Mouse (Mus musculus) intestine, embryonic 15.5 days (tissue): Measurements from ENCODE around the gene Olfr1342. TPM values are rescaled to one million over a fixed set of nuclear protein-coding genes. Genes with fewer than 3 reads are reported as not detected.

ENCODE experiments used
- ATAC-seq: fragments of 200-750 bp; cut with Nextera tagmentation; 2 replicates; pipeline ENCODE4 v1.8.0; 2017; ENCODE audit warnings: moderate TSS enrichment, moderate library complexity
- H3K27ac ChIP-seq: fragments of 300-500 bp; sonication (generic); 2 replicates; pipeline ENCODE4 v1.5.1; 2015; ENCODE audit warnings: mild to moderate bottlenecking, inconsistent platforms
- H3K27me3 ChIP-seq: fragments of 300-500 bp; sonication (generic); replicated peaks from 2 replicates; pipeline ENCODE4 v1.6.1; 2015; ENCODE audit warnings: inconsistent platforms
- H3K36me3 ChIP-seq: fragments of 300-500 bp; sonication (generic); 2 replicates; pipeline ENCODE4 v1.6.1; 2015; ENCODE audit warnings: inconsistent platforms
- H3K4me1 ChIP-seq: fragments of 300-500 bp; sonication (generic); replicated peaks from 2 replicates; pipeline ENCODE4 v1.6.1; 2015; ENCODE audit warnings: inconsistent platforms
- H3K4me2 ChIP-seq: fragments of 300-500 bp; sonication (generic); replicated peaks from 2 replicates; pipeline ENCODE4 v1.6.1; 2015; ENCODE audit warnings: mild to moderate bottlenecking, inconsistent platforms
- H3K4me3 ChIP-seq: fragments of 300-500 bp; sonication (generic); replicated peaks from 2 replicates; pipeline ENCODE4 v1.5.1; 2015; ENCODE audit warnings: inconsistent platforms
- H3K9ac ChIP-seq: fragments of 300-500 bp; sonication (generic); 2 replicates; pipeline ENCODE4 v1.6.1; 2015; ENCODE audit warnings: inconsistent platforms
- H3K9me3 ChIP-seq: fragments of 300-500 bp; sonication (generic); 2 replicates; pipeline ENCODE4 v1.6.1; 2016; ENCODE audit warnings: inconsistent platforms
- WGBS: fragments of 180-500 bp; shearing (Covaris S2); methylation state at CpG from one replicate; pipeline ENCODE4 v1.1.7; 2015; 5-methylcytosine and 5-hydroxymethylcytosine counted together
- polyA plus RNA-seq: library from polyadenylated mRNA; unstranded; fragments of >200 nt; fragmentation: Nextera tagmentation; extraction: Ambion mirVana; gene quantifications from 2 replicates; pipeline ENCODE4 v1.2.1, GENCODE M21; 2015

Olfr1342 gene
- polyA plus RNA-seq = not detected in 2 replicates

DNA sequence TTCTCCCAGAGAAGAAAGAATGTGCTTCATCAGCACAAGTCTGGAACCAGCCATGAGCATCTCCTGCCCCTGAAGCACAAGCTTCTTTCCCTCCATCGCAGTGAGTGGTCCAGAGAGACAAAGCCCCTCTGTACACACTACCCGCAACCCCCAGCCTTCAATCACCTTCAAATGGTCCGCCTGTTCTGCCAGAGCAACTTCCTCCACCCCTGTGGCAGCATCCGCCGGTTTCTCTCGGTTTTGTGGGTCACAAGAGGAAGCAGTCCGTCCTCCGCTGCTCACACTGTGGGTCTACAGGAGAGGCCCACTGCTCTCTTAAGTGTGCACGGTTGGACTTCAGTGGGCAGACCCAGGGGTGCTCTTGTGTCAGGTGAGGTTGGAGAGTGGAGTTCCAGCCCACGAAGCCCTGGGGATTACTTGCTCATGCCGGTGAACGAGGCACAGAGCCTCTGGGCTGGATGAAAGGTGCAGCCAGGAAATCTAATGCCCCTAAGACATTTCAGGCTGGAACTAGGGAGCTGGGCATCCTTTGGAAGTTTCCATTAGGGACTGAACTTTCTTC, at the start of gene Olfr1342:
TSS of gene Olfr1342 (minus strand) at position 345 of the 562 bp plus-strand sequence.
- Histone ChIP-seq H3K9me3 (no peaks in the 10 kb centered on the region), H3K4me3 (no peak within 1 kb of the TSS), H3K27ac (no peak within 1 kb of the TSS), H3K36me3 (no peaks in the 10 kb centered on the region), H3K4me1 (no peaks in the 10 kb centered on the region), H3K4me2 (no peak within 1 kb of the TSS), H3K27me3 (no peaks in the 10 kb centered on the region), H3K9ac (no peak within 1 kb of the TSS)
- ATAC-seq = no peak
- WGBS = 54% methylated on average over 12 of the region's 12 CpGs

DNA sequence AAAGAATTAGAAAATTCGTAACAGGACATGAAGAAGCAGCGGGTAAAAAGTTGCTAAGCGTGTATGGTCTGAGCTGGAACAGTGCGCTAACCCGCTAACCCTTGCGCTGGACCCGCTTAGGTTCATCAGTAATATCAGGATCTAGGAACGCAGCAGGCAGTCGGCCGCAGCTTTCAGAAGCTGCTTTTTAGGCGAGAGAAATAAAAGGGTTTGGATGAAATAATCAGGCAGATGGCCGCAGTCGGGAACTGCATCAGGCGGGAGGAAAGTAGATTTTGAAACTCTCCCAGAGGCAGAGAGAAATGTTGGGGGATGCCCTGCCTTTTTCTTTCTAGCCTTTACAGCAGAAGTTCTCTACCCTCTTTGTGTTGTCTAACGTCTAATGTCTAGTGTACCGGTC, 49.3 kb upstream of the Olfr1342 start:
- H3K27me3 ChIP-seq = 0 out of 2 replicates have a peak, but pooled peaks cover 6% of the 10 kb centered on the region
- no peak overlapping the region for H3K9ac ChIP-seq
- ATAC-seq = no peak
- H3K36me3 ChIP-seq = no peaks in the 10 kb centered on the region
- H3K27ac ChIP-seq = no peak overlapping the region
- H3K9me3 ChIP-seq = no peaks in the 10 kb centered on the region
- peak overlapping the region; percentile 22; the same call in 1 of the 2 replicates for H3K4me2 ChIP-seq
- H3K4me1 ChIP-seq = no peaks in the 10 kb centered on the region
- 16% methylated on average over 16 of the region's 16 CpGs for WGBS
- no peak overlapping the region for H3K4me3 ChIP-seq

DNA sequence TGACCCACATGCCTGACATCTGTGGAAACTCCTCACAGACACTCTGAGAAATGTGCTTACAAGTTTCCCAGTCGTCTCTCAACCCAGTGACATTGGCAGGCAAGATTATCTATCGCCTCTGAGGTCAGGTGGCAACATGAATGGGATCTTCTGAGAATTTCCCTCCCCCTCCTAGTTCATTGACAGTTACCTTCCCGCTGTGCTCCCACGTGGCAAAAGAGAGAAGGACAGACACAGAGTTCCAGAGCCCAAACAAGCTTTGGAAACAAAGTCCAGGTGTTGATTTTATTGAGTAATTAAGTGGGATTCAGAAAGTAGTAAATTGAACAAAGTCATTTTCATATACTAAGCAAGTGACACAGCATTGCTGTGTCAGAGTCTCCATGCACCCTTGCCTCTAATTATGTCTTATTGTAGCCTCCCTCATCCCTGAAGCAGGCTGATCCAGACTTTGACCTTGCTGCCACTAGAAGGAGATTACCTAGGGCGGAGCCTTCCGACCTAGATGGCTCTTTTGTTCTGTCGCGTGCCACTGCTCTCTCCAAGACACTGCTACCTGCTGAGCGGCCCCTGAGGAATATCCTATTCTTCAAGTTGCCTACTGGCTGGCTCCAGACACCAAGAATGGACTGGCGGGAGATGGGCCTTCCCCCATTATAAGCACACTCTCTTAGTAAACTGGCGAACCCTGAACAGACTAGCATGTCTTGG, 48.6 kb upstream of the Olfr1342 start:
- WGBS = 10% methylated on average over 11 of the region's 11 CpGs
- H3K4me2 ChIP-seq = peak overlapping the region; percentile 22; the same call in 1 of the 2 replicates
- ATAC-seq = peak; percentile 75
- H3K4me1 ChIP-seq = no peaks in the 10 kb centered on the region
- H3K9ac ChIP-seq = no peak overlapping the region
- H3K4me3 ChIP-seq = no peak overlapping the region
- no peaks in the 10 kb centered on the region for H3K36me3 ChIP-seq
- H3K27me3 ChIP-seq = 0 out of 2 replicates have a peak, but pooled peaks cover 6% of the 10 kb centered on the region
- H3K27ac ChIP-seq = no peak overlapping the region
- H3K9me3 ChIP-seq = no peaks in the 10 kb centered on the region

DNA sequence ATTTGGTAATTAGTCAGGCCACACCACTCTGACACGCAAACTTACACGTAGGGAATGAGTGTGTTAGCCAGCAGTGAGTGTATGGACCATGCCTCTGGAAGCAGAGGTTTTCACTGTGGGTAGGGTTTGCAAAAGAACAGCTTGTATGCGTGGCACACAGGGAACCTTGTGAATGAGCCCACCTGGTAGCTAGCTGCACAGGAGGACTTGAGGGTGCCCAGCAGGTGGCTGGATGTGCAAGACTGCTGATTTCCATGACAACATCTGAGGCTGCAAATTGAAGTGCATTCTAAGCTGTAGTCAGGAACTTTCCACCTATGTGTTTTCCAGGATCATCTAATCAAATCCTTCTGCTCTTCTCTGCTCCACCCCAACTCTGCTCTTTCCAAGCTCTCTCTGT, 47.0 kb upstream of the Olfr1342 start:
- no peaks in the 10 kb centered on the region for H3K36me3 ChIP-seq
- H3K9ac ChIP-seq = no peak overlapping the region
- H3K27ac ChIP-seq = no peak overlapping the region
- no peaks in the 10 kb centered on the region for H3K9me3 ChIP-seq
- ATAC-seq = no peak
- no peak overlapping the region for H3K4me2 ChIP-seq
- H3K4me3 ChIP-seq = no peak overlapping the region
- 0 out of 2 replicates have a peak, but pooled peaks cover 6% of the 10 kb centered on the region for H3K27me3 ChIP-seq
- WGBS = 72% methylated on average over 3 of the region's 3 CpGs
- no peaks in the 10 kb centered on the region for H3K4me1 ChIP-seq

DNA sequence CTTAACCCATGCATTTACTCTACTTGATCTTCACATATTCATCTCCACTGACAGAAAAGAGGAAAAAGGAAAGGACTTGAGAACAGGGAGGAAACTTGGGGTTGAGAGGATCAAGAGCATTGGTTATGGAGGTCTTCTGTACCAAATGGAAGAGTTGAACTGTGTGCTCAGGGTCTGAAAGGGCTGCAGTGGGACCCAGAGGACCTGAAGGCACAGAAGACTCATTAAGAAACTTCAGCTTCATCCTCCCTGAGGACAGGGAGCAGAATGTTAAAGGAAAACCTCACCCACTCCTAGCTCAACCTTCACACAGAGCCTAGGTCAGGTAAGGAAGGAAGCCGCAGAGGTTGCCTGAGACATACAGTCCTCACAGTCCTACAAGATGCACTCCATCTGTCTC, 39.3 kb upstream of the Olfr1342 start, which contains the start of gene Olfr1339:
TSS of gene Olfr1339 (plus strand) at position 301 of the 400 bp plus-strand sequence.
- no peak for ATAC-seq
- Histone ChIP-seq H3K27ac (no peak within 1 kb of the TSS), H3K4me3 (no peak within 1 kb of the TSS), H3K4me2 (no peak within 1 kb of the TSS), H3K9ac (no peak within 1 kb of the TSS), H3K4me1 (no peaks in the 10 kb centered on the region), H3K36me3 (no peaks in the 10 kb centered on the region), H3K9me3 (no peaks in the 10 kb centered on the region), H3K27me3 (no peaks in the 10 kb centered on the region)
- 86% methylated on average over 1 of the region's 1 CpGs for WGBS

DNA sequence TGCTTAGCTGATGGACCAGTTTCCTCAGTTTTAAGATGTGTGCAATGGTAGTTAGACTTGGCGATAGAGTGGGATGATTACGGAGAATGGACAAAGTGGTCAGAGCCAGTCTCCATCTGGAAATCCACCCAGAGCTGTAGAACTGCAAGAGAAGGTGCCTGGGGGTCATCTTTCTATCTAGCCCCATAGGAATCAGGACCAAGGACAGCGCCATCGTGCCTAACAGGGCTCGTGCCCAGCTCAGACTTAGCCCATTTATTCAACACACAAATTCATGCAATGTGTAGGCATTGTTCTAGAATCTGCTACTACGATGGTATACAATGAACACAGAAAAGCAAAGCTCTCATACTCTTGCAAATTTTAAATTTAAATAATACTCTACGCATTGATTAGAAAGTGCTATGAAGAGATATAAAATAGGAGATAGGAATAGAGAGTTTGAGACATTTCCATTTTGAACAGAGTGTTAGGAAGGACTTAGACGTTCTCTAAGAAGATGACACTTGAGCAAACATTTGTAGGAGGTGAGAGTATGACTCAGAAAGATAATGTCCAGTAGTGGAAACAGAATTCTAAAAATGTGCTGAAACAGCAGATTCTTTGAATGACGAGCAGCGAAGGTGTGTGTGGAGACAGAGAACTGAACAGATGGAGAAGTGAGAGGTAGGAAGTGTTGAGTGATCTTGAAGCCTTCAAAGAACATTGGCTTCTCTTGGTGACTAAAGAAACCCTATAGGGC, 29.4 kb upstream of the Olfr1342 start:
- Histone ChIP-seq H3K9ac (no peak overlapping the region), H3K4me1 (no peaks in the 10 kb centered on the region), H3K9me3 (no peaks in the 10 kb centered on the region), H3K4me2 (no peak overlapping the region), H3K27me3 (no peaks in the 10 kb centered on the region), H3K36me3 (no peaks in the 10 kb centered on the region), H3K27ac (no peak overlapping the region), H3K4me3 (no peak overlapping the region)
- no peak for ATAC-seq
- WGBS = 52% methylated on average over 10 of the region's 10 CpGs

DNA sequence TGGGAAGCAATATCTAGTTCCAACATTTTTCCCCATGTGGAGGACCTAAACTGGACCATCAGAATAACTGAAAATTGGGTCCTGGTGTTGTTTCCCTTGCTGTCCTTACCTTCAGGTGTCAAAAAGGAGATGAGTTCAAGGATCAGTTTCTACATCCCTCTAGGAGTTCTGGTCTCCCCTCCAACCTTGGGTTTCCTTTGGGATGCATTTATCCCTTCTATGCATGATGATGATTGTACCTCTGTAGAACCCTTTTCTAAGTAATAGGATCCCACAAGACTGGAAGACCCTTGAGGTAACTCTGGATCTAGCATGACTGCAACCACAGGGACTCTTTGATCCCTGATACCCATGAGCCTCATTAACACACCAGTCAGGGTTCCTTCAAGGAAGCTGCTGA, 27.3 kb upstream of the Olfr1342 start, which contains the start of gene Olfr1340:
TSS of gene Olfr1340 (plus strand) at position 301 of the 400 bp plus-strand sequence.
- no peak for ATAC-seq
- Histone ChIP-seq H3K9me3 (no peaks in the 10 kb centered on the region), H3K4me2 (no peak within 1 kb of the TSS), H3K4me3 (no peak within 1 kb of the TSS), H3K9ac (no peak within 1 kb of the TSS), H3K27me3 (no peaks in the 10 kb centered on the region), H3K36me3 (no peaks in the 10 kb centered on the region), H3K4me1 (no peaks in the 10 kb centered on the region), H3K27ac (no peak within 1 kb of the TSS)

DNA sequence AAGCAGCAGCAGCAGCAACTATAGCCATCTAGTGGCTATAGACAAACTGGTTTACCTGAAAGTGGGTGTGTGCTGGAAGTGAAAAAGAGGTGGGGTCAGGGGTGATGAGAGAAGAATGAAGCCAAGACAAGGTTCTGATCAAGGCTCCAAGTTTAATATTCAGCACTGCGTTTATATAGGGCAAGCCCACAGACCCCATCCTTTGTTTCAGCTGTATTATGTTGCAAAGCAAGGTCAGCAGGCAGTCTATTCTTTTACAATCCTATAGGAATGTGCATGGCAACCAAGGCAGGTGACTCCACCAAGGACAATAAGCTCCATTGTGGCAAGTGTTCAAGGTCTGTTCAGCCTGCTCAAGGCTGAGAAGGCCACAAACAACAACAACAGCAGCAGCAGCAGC, 19.1 kb upstream of the Olfr1342 start:
- Histone ChIP-seq H3K9me3 (no peaks in the 10 kb centered on the region), H3K36me3 (no peaks in the 10 kb centered on the region), H3K27me3 (no peaks in the 10 kb centered on the region), H3K27ac (no peak overlapping the region), H3K4me1 (no peaks in the 10 kb centered on the region), H3K4me2 (no peak overlapping the region), H3K9ac (no peak overlapping the region), H3K4me3 (no peak overlapping the region)
- 53% methylated on average over 1 of the region's 1 CpGs for WGBS
- no peak for ATAC-seq

DNA sequence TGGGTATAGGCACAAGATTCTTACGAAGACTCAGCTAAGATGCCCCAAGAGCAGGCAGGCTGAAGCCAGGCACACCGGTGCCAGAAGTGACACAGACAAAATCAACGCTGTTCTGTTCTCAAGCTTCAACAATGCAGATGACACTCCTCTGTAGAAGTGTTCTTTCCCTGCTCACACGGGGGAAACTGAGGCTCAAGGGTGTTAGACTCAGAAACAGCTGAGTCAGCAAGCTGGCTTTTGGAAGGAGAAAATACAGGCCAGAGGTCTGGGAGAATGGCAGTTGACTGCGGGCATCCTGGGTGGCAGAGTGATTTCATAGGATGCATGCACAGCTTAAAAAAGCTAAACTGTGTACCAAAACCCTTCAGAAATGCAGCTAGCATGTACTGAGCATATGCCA, 15.5 kb upstream of the Olfr1342 start:
- H3K27me3 ChIP-seq = no peaks in the 10 kb centered on the region
- no peak overlapping the region for H3K4me2 ChIP-seq
- no peak overlapping the region for H3K4me3 ChIP-seq
- no peaks in the 10 kb centered on the region for H3K36me3 ChIP-seq
- no peak overlapping the region for H3K9ac ChIP-seq
- H3K9me3 ChIP-seq = no peaks in the 10 kb centered on the region
- 85% methylated on average over 5 of the region's 5 CpGs for WGBS
- H3K27ac ChIP-seq = no peak overlapping the region
- H3K4me1 ChIP-seq = no peaks in the 10 kb centered on the region
- no peak for ATAC-seq

DNA sequence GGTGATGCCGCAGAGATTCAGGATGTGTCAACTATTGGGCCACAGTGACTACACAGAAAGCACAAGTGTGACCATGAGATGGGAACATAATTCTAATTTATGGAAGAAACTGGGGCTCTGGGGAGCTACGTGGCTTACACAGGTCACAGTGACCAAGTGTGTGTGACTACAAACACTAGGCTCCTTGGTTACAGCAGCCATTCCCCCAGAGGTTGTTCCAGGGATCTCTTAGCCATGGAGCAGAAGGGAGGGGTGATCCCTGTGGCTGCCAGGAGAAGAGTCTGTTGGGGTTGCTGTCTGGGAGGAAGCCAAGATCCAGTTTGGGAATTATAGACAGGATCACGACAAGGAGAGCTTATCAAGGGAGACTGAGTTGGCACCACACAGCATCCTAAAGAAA, 10.7 kb upstream of the Olfr1342 start, which contains the start of gene Olfr1341:
TSS of gene Olfr1341 (plus strand) at position 301 of the 400 bp plus-strand sequence.
- 84% methylated on average over 3 of the region's 3 CpGs for WGBS
- H3K4me2 ChIP-seq = no peak within 1 kb of the TSS

DNA sequence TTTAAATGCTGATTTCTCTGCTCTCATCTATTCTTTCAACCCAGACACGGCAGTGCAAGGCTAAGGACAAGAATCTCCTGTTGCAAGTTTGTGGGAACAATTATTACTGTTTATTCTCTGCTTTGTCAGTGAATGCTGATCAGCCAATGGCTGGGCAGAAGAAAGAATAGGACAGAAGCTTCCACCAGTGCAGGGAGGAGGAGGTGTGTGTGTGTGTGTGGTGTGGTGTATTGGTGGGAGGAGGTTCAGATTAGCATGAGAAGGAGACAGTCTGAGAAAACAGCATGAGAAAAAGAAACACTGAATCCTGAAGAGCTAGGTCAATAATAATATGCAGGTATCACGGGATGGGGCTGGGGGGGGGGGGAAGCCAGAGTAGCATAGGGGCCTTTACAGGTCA, 1.3 kb upstream of the Olfr1342 start:
- H3K36me3 ChIP-seq = no peaks in the 10 kb centered on the region
- no peak overlapping the region for H3K4me3 ChIP-seq
- no peak overlapping the region for H3K27ac ChIP-seq
- no peak overlapping the region for H3K4me2 ChIP-seq
- no peaks in the 10 kb centered on the region for H3K4me1 ChIP-seq
- no peak for ATAC-seq
- H3K27me3 ChIP-seq = no peaks in the 10 kb centered on the region
- no peak overlapping the region for H3K9ac ChIP-seq
- no peaks in the 10 kb centered on the region for H3K9me3 ChIP-seq
- WGBS = 43% methylated on average over 2 of the region's 2 CpGs

More for the DNA sequence above, 10.7 kb upstream of the Olfr1342 start, which contains the start of gene Olfr1341:
- ATAC-seq = no peak
- H3K9ac ChIP-seq = no peak within 1 kb of the TSS
- no peak within 1 kb of the TSS for H3K4me3 ChIP-seq
- H3K9me3 ChIP-seq = no peaks in the 10 kb centered on the region
- H3K27me3 ChIP-seq = no peaks in the 10 kb centered on the region
- no peaks in the 10 kb centered on the region for H3K36me3 ChIP-seq
- no peak within 1 kb of the TSS for H3K27ac ChIP-seq
- H3K4me1 ChIP-seq = no peaks in the 10 kb centered on the region

DNA sequence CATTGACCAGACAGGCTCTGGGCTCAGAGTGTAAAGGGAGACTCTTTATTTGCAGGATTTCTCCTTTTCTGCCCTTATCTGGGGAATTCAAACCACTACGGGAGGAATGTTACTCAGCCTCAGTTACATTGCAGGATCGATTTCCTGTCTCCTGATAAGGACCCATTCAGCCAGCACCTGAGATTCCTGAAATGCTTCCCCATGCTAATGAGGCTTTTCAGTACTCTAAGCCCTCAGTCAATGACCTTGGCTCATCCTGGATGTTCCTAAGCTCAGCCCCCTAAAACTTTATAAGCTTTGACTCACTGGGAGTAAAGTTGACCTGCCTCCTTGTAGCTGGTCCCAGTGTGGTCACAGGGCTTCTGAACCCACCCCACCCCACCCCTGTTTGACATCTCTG, 5.5 kb downstream of the Olfr1342 start:
- no peaks in the 10 kb centered on the region for H3K9me3 ChIP-seq
- H3K4me2 ChIP-seq = no peak overlapping the region
- H3K36me3 ChIP-seq = no peaks in the 10 kb centered on the region
- no peaks in the 10 kb centered on the region for H3K4me1 ChIP-seq
- no peak overlapping the region for H3K4me3 ChIP-seq
- H3K27me3 ChIP-seq = no peaks in the 10 kb centered on the region
- H3K27ac ChIP-seq = no peak overlapping the region
- H3K9ac ChIP-seq = no peak overlapping the region
- WGBS = 23% methylated on average over 2 of the region's 2 CpGs
- peak; percentile 41 for ATAC-seq
